Mouse (Mus musculus): ENCODE data around the gene Trmt11. TPM values are rescaled to one million over a fixed set of nuclear protein-coding genes. Genes with fewer than 3 reads are reported as not detected.
"Not testable (repeated sequence)": the region's sequence is repeated elsewhere in the genome, so short reads cannot be mapped to it uniquely, and the experiment has no call there.

Trmt11 gene
- polyA plus RNA-seq, 2 experiments = 9.9 to 24.8 TPM

DNA sequence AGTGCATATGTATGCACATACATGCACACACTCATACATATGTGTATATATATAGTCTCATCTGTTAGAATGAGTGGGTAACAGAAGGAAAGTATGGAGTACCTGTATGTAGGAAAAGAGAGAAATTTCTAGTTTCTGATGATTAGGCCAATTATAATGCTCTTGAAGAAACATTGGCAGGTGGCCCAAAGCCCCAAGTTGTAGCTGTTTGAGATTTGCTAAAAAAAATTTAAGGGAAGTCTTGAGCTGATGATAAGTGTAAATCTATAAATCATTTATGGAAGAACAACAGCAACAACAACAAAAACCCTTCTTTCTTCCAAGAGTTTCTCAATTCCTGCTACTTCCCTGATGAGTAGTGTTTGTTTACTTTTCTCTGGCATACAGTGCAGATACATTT is 29.4 kb upstream of the Trmt11 start:
- no peaks in the 10 kb centered on the region for H3K4me1 ChIP-seq (ENCODE audit: control insufficient read depth, insufficient read depth, low read length)
- no peak overlapping the region for H3K4me3 ChIP-seq (replicated peaks; ENCODE audit: low read length)
- no peak overlapping the region for H3K27ac ChIP-seq (replicated peaks; ENCODE audit: low read depth, low read length)
- no peaks in the 10 kb centered on the region for H3K36me3 ChIP-seq (ENCODE audit: control insufficient read depth, insufficient read depth, low read length)
- no peak for TF ChIP-seq POLR2A (IDR thresholded peaks at IDR 0.05; ENCODE audit: borderline replicate concordance, extremely low read depth, insufficient read depth, insufficient read length)
- H3K4me2 ChIP-seq (replicated peaks; ENCODE audit: low read depth, low read length, severe bottlenecking) = no peak overlapping the region
- no peaks in the 10 kb centered on the region for H3K9me3 ChIP-seq (ENCODE audit: control insufficient read depth, low read length)
- H3K27me3 ChIP-seq (ENCODE audit: control insufficient read depth, insufficient read depth, low read length) = no peaks in the 10 kb centered on the region
- no peak overlapping the region for H3K9ac ChIP-seq (ENCODE audit: low read depth, low read length, severe bottlenecking)
- DNase-seq (ENCODE audit: low spot score) (no peak), ATAC-seq (ENCODE audit: low FRiP score, low read depth) (no peak)

DNA sequence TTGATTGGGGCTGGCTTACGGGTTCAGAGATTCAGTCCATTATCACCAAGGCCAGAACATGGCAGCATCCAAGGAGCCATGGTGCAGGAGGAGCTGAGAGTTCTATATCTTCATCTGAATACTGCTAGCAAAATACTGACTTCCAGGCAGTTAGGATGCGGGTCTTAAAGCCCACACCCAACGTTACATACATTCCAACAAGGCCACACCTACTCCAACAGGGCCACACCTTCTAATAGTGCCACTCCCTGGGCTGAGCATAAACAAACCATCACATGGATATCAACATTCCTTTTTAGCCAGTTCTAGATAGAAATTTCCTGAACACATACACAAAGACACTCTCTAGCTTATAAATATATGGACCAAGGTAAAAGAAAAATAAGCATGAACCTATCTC is 29.0 kb upstream of the Trmt11 start, which contains the start of gene Hint3:
Hint3 (minus strand) TSS at position 120 of the 400 bp plus-strand sequence.
- Histone ChIP-seq H3K4me1 (ENCODE audit: control insufficient read depth, insufficient read depth, low read length) (no peaks in the 10 kb centered on the region), H3K36me3 (ENCODE audit: control insufficient read depth, insufficient read depth, low read length) (no peaks in the 10 kb centered on the region), H3K4me3 (replicated peaks; ENCODE audit: low read length) (no peak within 1 kb of the TSS), H3K9me3 (ENCODE audit: control insufficient read depth, low read length) (no peaks in the 10 kb centered on the region), H3K27me3 (ENCODE audit: control insufficient read depth, insufficient read depth, low read length) (no peaks in the 10 kb centered on the region), H3K9ac (ENCODE audit: low read depth, low read length, severe bottlenecking) (no peak within 1 kb of the TSS), H3K4me2 (replicated peaks; ENCODE audit: low read depth, low read length, severe bottlenecking) (no peak within 1 kb of the TSS), H3K27ac (replicated peaks; ENCODE audit: low read depth, low read length) (no peak within 1 kb of the TSS)
- 89% methylated on average over 3 of the region's 3 CpGs for WGBS
- DNase-seq (ENCODE audit: low spot score) = no peak
- ATAC-seq (ENCODE audit: low FRiP score, low read depth) = no peak
- no peak for TF ChIP-seq POLR2A (IDR thresholded peaks at IDR 0.05; ENCODE audit: borderline replicate concordance, extremely low read depth, insufficient read depth, insufficient read length)

DNA sequence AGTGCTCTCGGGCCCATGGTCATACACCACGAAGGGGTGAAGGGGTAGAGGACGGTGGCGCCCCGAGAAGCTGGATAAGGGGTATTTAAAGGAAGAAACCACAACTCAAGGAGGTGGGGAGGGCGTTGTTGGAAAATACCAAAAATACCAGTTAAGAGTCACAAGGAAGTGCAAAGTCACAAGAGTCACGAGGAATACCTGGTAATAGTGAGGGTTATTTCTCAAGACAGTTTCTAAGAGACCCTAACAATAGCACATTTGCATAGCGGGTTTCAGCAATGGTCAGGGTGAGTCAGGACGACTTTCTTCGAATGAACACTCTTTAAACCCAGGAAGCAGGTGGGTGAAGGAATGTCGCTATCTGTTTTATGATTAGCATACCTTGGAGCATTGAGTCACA is 27.9 kb upstream of the Trmt11 start:
- H3K4me1 ChIP-seq (ENCODE audit: control insufficient read depth, insufficient read depth, low read length); H3K9me3 ChIP-seq (ENCODE audit: control insufficient read depth, low read length); ATAC-seq (ENCODE audit: low FRiP score, low read depth); H3K27ac ChIP-seq (replicated peaks; ENCODE audit: low read depth, low read length); H3K9ac ChIP-seq (ENCODE audit: low read depth, low read length, severe bottlenecking); H3K4me3 ChIP-seq (replicated peaks; ENCODE audit: low read length); H3K27me3 ChIP-seq (ENCODE audit: control insufficient read depth, insufficient read depth, low read length); DNase-seq (ENCODE audit: low spot score); H3K4me2 ChIP-seq (replicated peaks; ENCODE audit: low read depth, low read length, severe bottlenecking); H3K36me3 ChIP-seq (ENCODE audit: control insufficient read depth, insufficient read depth, low read length): not testable (repeated sequence)
- 87% methylated on average over 11 of the region's 11 CpGs for WGBS

DNA sequence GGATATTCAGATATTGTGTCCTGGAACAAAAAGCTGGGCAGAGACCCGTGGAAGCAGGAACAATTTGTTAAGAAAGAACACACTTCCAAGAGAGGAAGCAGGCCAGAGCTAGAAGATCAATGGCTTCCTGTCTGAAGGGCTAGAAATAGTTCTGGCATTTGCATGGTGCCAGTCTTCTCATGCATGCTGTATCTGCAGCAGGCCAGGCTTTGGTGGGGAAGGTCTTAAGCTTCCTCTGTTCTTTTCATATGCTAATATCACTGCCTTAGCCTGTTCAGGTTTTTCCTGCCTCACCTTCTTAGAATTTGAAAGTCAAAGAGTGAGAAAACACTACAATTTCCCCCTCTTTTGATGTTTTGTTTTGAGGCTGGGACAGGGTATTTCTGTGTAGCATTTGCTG is 27.0 kb upstream of the Trmt11 start:
- H3K4me1 ChIP-seq (ENCODE audit: control insufficient read depth, insufficient read depth, low read length) = no peaks in the 10 kb centered on the region
- TF ChIP-seq POLR2A (IDR thresholded peaks at IDR 0.05; ENCODE audit: borderline replicate concordance, extremely low read depth, insufficient read depth, insufficient read length) = no peak
- no peak overlapping the region for H3K27ac ChIP-seq (replicated peaks; ENCODE audit: low read depth, low read length)
- DNase-seq (ENCODE audit: low spot score) (no peak), ATAC-seq (ENCODE audit: low FRiP score, low read depth) (no peak)
- H3K9me3 ChIP-seq (ENCODE audit: control insufficient read depth, low read length) = no peaks in the 10 kb centered on the region
- H3K4me3 ChIP-seq (replicated peaks; ENCODE audit: low read length) = no peak overlapping the region
- H3K9ac ChIP-seq (ENCODE audit: low read depth, low read length, severe bottlenecking) = no peak overlapping the region
- no peaks in the 10 kb centered on the region for H3K27me3 ChIP-seq (ENCODE audit: control insufficient read depth, insufficient read depth, low read length)
- no peaks in the 10 kb centered on the region for H3K36me3 ChIP-seq (ENCODE audit: control insufficient read depth, insufficient read depth, low read length)
- no peak overlapping the region for H3K4me2 ChIP-seq (replicated peaks; ENCODE audit: low read depth, low read length, severe bottlenecking)
- WGBS = 38% methylated on average over 1 of the region's 1 CpGs

DNA sequence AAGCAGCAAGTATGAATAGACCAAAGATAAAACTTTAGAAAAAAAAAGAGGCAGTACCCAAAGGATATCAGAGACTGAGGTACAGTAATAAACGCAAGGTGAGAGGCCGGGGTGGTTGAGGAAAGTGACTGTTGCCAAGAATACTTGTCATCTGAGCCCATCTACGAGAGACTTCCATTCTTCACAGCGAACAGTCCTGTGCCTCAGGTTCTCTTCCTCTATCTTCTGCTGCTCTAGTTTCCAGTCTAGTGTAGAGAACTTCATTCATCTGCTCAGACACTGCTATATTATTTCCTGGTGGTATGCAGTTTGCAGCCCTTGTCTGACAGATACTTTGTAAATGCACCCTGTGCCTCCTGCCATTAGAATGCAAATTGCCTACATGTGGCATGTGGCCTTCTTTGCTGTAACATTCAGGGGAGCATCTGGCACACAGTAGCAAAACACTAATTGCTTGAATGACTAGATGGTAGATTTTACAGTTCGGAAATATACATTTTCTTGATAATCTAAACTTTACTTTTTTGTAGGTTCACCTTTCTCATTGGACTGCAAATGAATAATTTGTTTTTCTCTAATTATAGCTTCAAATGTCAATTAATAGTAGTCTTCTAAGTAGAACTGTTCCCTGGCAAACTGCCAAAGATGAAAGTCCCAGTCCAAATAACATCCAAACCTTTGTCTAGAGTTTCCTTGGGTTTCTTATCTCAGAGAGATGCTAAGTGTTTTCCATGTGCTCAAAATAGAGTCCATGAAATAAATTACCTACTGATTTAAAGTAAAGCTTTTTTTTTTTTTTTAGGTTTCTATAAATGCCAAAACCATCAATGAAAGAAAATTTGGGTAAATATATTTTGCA is 23.8 kb upstream of the Trmt11 start:
- H3K36me3 ChIP-seq (ENCODE audit: control insufficient read depth, insufficient read depth, low read length) = no peaks in the 10 kb centered on the region
- no peaks in the 10 kb centered on the region for H3K9me3 ChIP-seq (ENCODE audit: control insufficient read depth, low read length)
- H3K27ac ChIP-seq (replicated peaks; ENCODE audit: low read depth, low read length) = no peak overlapping the region
- no peak overlapping the region for H3K4me2 ChIP-seq (replicated peaks; ENCODE audit: low read depth, low read length, severe bottlenecking)
- TF ChIP-seq POLR2A (IDR thresholded peaks at IDR 0.05; ENCODE audit: borderline replicate concordance, extremely low read depth, insufficient read depth, insufficient read length) = no peak
- no peak overlapping the region for H3K9ac ChIP-seq (ENCODE audit: low read depth, low read length, severe bottlenecking)
- no peaks in the 10 kb centered on the region for H3K4me1 ChIP-seq (ENCODE audit: control insufficient read depth, insufficient read depth, low read length)
- no peak for DNase-seq (ENCODE audit: low spot score)
- ATAC-seq (ENCODE audit: low FRiP score, low read depth) = no peak
- 70% methylated on average over 5 of the region's 5 CpGs for WGBS
- no peaks in the 10 kb centered on the region for H3K27me3 ChIP-seq (ENCODE audit: control insufficient read depth, insufficient read depth, low read length)
- no peak overlapping the region for H3K4me3 ChIP-seq (replicated peaks; ENCODE audit: low read length)

All from limb, embryonic 14.5 days (tissue).